Mouse (Mus musculus) thymus, postnatal 4 days (tissue): ENCODE measurements around the gene Timm10.

Experiments
- DNase-seq: peaks from one replicate; pipeline ENCODE4 v3.0.0; 2021

Gene Timm10

GRCm38 (mm10) chr2:84822552-84822951 lies 4.2 kb upstream of the Timm10 start, which contains the start of gene Smtnl1:
Smtnl1 (minus strand) TSS chr2:84822652.
- DNase-seq: no peak

GRCm38 (mm10) chr2:84823237-84823636 lies 3.6 kb upstream of the Timm10 start:
- no peak for DNase-seq

- DNase-seq: peak; percentile 27
Measured at GRCm38 (mm10) chr2:84827283-84827920, 605 bp downstream of the Timm10 start.

- peak; percentile 83 for DNase-seq
Measured at GRCm38 (mm10) chr2:84831666-84832391, 5.0 kb downstream of the Timm10 start.

- peak; percentile 76 for DNase-seq
Measured at GRCm38 (mm10) chr2:84837107-84837506, 10.3 kb downstream of the Timm10 start.

- peak; percentile 46 for DNase-seq
Measured at GRCm38 (mm10) chr2:84837817-84838592, 11.2 kb downstream of the Timm10 start.

- no peak for DNase-seq
Measured at GRCm38 (mm10) chr2:84838593-84838949, 11.8 kb downstream of the Timm10 start, which contains the start of gene Slc43a1. Slc43a1 (plus strand) TSS chr2:84838850.

GRCm38 (mm10) chr2:84838993-84839980 lies 12.5 kb downstream of the Timm10 start:
- peak; percentile 58 for DNase-seq

GRCm38 (mm10) chr2:84840016-84840747 lies 13.4 kb downstream of the Timm10 start:
- peak; percentile 77 for DNase-seq

GRCm38 (mm10) chr2:84840748-84841563 lies 14.2 kb downstream of the Timm10 start:
- DNase-seq: no peak

GRCm38 (mm10) chr2:84841905-84842304 lies 15.1 kb downstream of the Timm10 start:
- DNase-seq: peak; percentile 59

- peak; percentile 63 for DNase-seq
Measured at GRCm38 (mm10) chr2:84843654-84844053, 16.9 kb downstream of the Timm10 start.

- no peak for DNase-seq
Measured at GRCm38 (mm10) chr2:84845226-84845625, 18.4 kb downstream of the Timm10 start.

- no peak for DNase-seq
Measured at GRCm38 (mm10) chr2:84850407-84851129, 23.8 kb downstream of the Timm10 start.

- DNase-seq: no peak
Measured at GRCm38 (mm10) chr2:84851130-84852040, 24.6 kb downstream of the Timm10 start.

- DNase-seq: peak; percentile 73
Measured at GRCm38 (mm10) chr2:84855732-84856131, 28.9 kb downstream of the Timm10 start.

- no peak for DNase-seq
Measured at GRCm38 (mm10) chr2:84858551-84858950, 31.8 kb downstream of the Timm10 start.

- no peak for DNase-seq
Measured at GRCm38 (mm10) chr2:84859991-84860780, 33.4 kb downstream of the Timm10 start.
